Mouse (Mus musculus) neural tube, embryonic 13.5 days (tissue): ENCODE results near the gene Il31ra. TPM values are rescaled to one million over a fixed set of nuclear protein-coding genes. Genes with fewer than 3 reads are reported as not detected.

Experiments
- ATAC-seq: fragments of 200-750 bp; cut with Nextera tagmentation; 2 replicates; pipeline ENCODE4 v1.8.0; 2017; ENCODE audit warnings: low read depth, mild to moderate bottlenecking, moderate TSS enrichment, moderate library complexity
- H3K27ac ChIP-seq: fragments of 300-500 bp; sonication (generic); replicated peaks from 2 replicates; pipeline ENCODE4 v1.5.1; 2015; ENCODE audit warnings: moderate library complexity, mild to moderate bottlenecking, inconsistent platforms
- H3K27me3 ChIP-seq: fragments of 300-500 bp; sonication (generic); 2 replicates; pipeline ENCODE4 v1.6.1; 2015; ENCODE audit warnings: mild to moderate bottlenecking, inconsistent platforms
- H3K36me3 ChIP-seq: fragments of 300-500 bp; sonication (generic); 2 replicates; pipeline ENCODE4 v1.6.1; 2015; ENCODE audit warnings: mild to moderate bottlenecking, inconsistent platforms
- H3K4me1 ChIP-seq: fragments of 300-500 bp; sonication (generic); replicated peaks from 2 replicates; pipeline ENCODE4 v1.6.1; 2015; ENCODE audit warnings: inconsistent platforms
- H3K4me2 ChIP-seq: fragments of 300-500 bp; sonication (generic); 2 replicates; pipeline ENCODE4 v1.6.1; 2015; ENCODE audit warnings: inconsistent platforms, mild to moderate bottlenecking, moderate library complexity
- H3K4me3 ChIP-seq: fragments of 300-500 bp; sonication (generic); 2 replicates; pipeline ENCODE4 v1.5.1; 2015; ENCODE audit warnings: mild to moderate bottlenecking, inconsistent platforms
- H3K9ac ChIP-seq: fragments of 300-500 bp; sonication (generic); 2 replicates; pipeline ENCODE4 v1.6.1; 2015; ENCODE audit warnings: moderate library complexity, mild to moderate bottlenecking, inconsistent platforms
- H3K9me3 ChIP-seq: fragments of 300-500 bp; sonication (generic); 2 replicates; pipeline ENCODE4 v1.6.1; 2016; ENCODE audit warnings: inconsistent platforms
- WGBS: fragments of 180-500 bp; shearing (Covaris S2); methylation state at CpG from one replicate; pipeline ENCODE4 v1.1.7; 2015; 5-methylcytosine and 5-hydroxymethylcytosine counted together
- polyA plus RNA-seq: library from polyadenylated mRNA; unstranded; fragments of >200 nt; fragmentation: Nextera tagmentation; extraction: Ambion mirVana; gene quantifications from 2 replicates; pipeline ENCODE4 v1.2.1, GENCODE M21; 2015

Gene Il31ra
- polyA plus RNA-seq, 1 experiment from 2014 or later: 0.13 TPM

DNA sequence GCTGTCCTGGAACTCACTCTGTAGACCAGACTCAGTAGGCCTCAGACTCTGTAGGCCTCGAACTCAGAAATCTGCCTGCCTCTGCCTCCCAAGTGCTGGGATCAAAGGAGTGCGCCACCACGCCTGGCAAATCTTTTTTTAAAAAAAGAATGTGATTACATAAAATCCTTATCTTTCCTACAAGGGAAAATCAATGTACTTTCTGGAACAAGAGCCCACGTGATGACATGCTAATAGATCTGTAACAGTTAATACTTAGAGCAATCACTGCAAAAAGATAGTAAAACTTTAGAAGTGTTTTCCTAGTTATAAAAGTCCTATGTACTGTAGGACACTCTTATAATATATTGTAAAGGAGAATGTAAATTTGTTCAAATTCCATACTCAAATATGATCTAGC, 94.1 kb downstream of the Il31ra start:
- H3K27me3 ChIP-seq: no peaks in the 10 kb centered on the region
- H3K9ac ChIP-seq: no peak overlapping the region
- 96% methylated on average over 4 of the region's 4 CpGs for WGBS
- ATAC-seq: no peak
- no peak overlapping the region for H3K4me3 ChIP-seq
- H3K4me2 ChIP-seq: no peak overlapping the region
- H3K36me3 ChIP-seq: peaks cover 86% of the 10 kb centered on the region
- H3K27ac ChIP-seq: no peak overlapping the region
- no peaks in the 10 kb centered on the region for H3K9me3 ChIP-seq
- no peaks in the 10 kb centered on the region for H3K4me1 ChIP-seq

DNA sequence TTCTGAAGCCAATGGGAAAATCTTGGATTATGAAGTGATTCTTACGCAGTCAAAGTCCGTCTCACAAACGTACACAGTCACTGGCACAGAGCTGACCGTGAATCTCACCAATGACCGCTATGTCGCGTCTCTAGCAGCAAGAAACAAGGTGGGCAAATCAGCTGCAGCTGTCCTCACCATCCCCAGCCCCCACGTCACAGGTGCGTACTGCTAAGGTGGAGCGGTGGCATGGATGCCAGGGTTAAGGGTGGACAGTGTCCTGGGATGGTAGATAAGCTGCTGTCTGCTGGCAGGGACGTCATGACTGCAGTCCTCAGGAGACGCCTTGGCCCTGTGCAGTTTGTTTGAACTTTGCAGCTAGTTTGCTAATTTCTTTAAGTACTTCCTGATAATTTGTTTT, 99.6 kb downstream of the Il31ra start:
- H3K9ac ChIP-seq: no peak overlapping the region
- H3K27me3 ChIP-seq: no peaks in the 10 kb centered on the region
- no peak for ATAC-seq
- no peak overlapping the region for H3K4me3 ChIP-seq
- no peak overlapping the region for H3K4me2 ChIP-seq
- H3K4me1 ChIP-seq: no peaks in the 10 kb centered on the region
- H3K27ac ChIP-seq: no peak overlapping the region
- 95% methylated on average over 12 of the region's 12 CpGs for WGBS
- H3K36me3 ChIP-seq: peaks cover 74% of the 10 kb centered on the region
- no peaks in the 10 kb centered on the region for H3K9me3 ChIP-seq

DNA sequence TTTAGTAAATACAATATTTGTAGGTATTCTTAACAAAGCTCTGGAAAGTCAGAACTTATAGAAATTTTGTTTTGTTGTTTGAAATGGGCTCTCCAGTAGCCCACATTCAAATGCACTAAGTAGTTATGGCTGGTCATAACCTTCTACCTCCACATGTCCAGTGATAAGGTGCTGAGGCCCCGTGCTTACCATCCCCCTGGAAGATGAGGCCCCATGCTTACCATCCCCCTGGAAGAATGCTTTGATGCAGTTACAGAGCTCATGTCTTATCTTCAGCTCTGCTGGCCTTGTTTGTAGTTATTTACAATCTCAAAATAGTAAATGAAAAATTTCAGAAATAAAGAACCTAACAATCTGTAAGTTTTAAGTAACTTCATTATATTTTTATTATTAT, 101.9 kb downstream of the Il31ra start:
- peaks cover 57% of the 10 kb centered on the region for H3K36me3 ChIP-seq
- H3K4me3 ChIP-seq: no peak overlapping the region
- no peaks in the 10 kb centered on the region for H3K9me3 ChIP-seq
- H3K27ac ChIP-seq: no peak overlapping the region
- 86% methylated on average over 1 of the region's 1 CpGs for WGBS
- no peaks in the 10 kb centered on the region for H3K4me1 ChIP-seq
- no peak for ATAC-seq
- H3K27me3 ChIP-seq: no peaks in the 10 kb centered on the region
- H3K9ac ChIP-seq: no peak overlapping the region
- H3K4me2 ChIP-seq: no peak overlapping the region

DNA sequence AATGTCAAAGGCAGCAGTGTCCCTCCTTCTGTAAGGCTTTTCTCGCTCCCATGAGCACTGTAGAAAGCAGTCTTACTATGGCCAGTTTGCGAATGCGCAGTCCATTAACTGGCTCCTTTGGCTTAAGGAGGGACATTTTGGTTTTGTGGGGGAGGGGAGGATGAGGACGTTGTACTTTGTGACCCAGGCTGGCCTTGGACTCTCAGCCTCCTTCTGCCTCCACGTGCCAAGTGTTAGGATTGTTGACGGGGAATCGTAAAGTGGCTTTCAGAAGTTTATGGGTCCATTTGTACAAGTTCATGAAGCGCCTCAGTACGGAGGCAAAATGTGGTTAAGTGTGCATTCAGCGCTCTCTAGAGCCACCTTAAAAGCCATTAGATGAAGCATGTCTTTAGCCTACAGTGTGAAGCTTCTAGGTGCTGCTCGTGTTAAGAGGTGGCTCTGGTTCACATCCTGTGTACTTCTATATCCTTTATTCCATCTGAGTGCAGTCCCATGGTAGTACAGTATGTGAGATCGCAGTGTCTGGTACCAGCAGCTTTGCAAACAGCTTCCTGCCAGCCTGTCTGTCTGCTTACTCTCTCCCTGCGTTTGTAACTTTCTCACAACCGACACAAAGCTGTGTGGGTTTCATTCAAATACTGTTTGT, 102.4 kb downstream of the Il31ra start:
- H3K4me1 ChIP-seq: no peaks in the 10 kb centered on the region
- H3K9ac ChIP-seq: no peak overlapping the region
- no peaks in the 10 kb centered on the region for H3K9me3 ChIP-seq
- H3K27ac ChIP-seq: no peak overlapping the region
- no peak overlapping the region for H3K4me3 ChIP-seq
- H3K36me3 ChIP-seq: peaks cover 58% of the 10 kb centered on the region
- WGBS: 78% methylated on average over 14 of the region's 14 CpGs
- ATAC-seq: no peak
- H3K27me3 ChIP-seq: no peaks in the 10 kb centered on the region
- no peak overlapping the region for H3K4me2 ChIP-seq

DNA sequence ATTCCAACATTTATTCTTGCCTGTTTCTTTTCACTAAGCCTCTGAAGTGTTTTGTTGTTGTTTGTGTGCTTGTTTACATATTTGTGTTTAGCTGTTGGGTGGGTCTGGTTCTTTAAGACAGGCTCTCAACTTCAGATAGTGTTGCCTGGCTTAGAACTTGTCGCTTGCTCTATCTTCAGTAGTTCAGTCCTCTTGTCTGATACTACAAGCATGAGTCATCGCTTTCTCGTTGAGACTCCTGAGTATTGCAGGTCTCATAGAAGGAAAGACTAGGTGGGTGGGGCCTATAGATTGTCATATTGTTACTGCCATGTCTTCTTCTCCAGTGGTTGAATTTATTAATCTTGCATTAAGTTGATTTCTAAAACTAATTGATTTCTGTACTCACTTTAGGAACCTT, 104.1 kb downstream of the Il31ra start:
- WGBS: 95% methylated on average over 3 of the region's 3 CpGs
- H3K27me3 ChIP-seq: no peaks in the 10 kb centered on the region
- H3K4me2 ChIP-seq: no peak overlapping the region
- no peak for ATAC-seq
- H3K36me3 ChIP-seq: peaks cover 60% of the 10 kb centered on the region
- H3K4me3 ChIP-seq: no peak overlapping the region
- no peak overlapping the region for H3K9ac ChIP-seq
- H3K9me3 ChIP-seq: no peaks in the 10 kb centered on the region
- no peak overlapping the region for H3K27ac ChIP-seq
- H3K4me1 ChIP-seq: no peaks in the 10 kb centered on the region

DNA sequence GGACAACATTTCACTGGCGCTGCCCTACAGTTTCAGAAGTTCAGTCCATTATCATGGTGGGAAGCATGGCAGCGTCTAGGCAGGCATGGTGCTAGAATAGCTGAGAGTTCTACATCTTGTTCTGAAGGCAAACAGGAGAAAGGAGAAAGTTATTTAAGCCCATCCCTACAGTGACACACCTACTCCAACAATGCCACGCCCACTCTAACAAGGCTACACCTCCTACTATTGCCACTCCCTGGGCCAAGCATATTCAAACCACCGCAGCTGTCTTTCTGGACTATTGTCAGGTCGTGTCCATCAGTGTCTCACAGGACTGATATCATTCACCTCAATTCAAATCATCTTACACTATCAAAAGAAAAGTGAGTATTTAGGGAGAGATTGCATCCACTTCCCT, 107.5 kb downstream of the Il31ra start:
- peaks cover 66% of the 10 kb centered on the region for H3K36me3 ChIP-seq
- H3K9me3 ChIP-seq: no peaks in the 10 kb centered on the region
- H3K27ac ChIP-seq: no peak overlapping the region
- WGBS: over 99% methylated on average over 5 of the region's 5 CpGs
- H3K4me2 ChIP-seq: no peak overlapping the region
- no peak for ATAC-seq
- no peaks in the 10 kb centered on the region for H3K4me1 ChIP-seq
- H3K4me3 ChIP-seq: no peak overlapping the region
- no peak overlapping the region for H3K9ac ChIP-seq
- no peaks in the 10 kb centered on the region for H3K27me3 ChIP-seq

DNA sequence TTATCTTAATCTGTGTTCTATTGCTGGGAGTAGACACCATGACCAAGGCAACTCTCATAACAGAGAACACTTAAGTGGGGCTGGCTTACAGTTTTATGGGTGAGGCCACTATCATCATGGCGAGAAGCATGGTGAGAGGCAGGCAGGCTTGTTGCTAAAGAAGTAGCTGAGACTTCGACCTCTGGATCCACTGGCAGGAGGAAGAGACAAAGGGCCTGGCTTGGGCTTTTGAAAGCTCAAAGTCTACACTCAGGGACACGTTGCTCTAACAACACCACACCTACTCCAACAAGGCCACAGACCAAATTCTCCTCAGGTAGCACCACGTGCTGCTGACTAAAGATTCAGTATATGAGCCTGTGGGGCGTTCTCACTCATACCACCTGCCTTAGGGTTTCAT, 107.9 kb downstream of the Il31ra start:
- ATAC-seq: no peak
- 98% methylated on average over 5 of the region's 5 CpGs for WGBS
- H3K27me3 ChIP-seq: no peaks in the 10 kb centered on the region

DNA sequence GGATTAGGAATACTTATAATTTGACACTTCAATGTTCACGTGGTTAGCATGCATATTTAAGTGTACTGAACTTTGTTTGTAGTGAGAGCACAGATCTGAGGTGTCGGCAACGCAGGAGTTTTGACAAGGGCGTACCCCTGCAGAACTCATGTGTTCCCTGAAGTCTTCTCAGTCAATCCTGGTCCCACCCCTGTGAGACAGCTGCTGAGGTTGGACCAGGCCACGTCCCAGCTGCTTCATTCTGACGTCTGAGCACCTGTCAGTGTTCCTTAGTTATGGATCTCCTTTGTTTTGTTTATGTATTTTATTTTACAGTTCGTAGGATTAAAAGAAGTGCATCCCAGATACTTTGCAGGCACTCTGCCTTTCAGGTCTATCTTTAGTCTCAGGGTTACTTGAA, 111.1 kb downstream of the Il31ra start:
- Histone ChIP-seq H3K4me1 (no peaks in the 10 kb centered on the region), H3K36me3 (peaks cover 57% of the 10 kb centered on the region), H3K9ac (no peak overlapping the region), H3K4me3 (no peak overlapping the region), H3K27me3 (no peaks in the 10 kb centered on the region), H3K4me2 (no peak overlapping the region), H3K9me3 (no peaks in the 10 kb centered on the region), H3K27ac (no peak overlapping the region)
- WGBS: 90% methylated on average over 7 of the region's 7 CpGs
- no peak for ATAC-seq

More for the DNA sequence above, 107.9 kb downstream of the Il31ra start:
- peaks cover 66% of the 10 kb centered on the region for H3K36me3 ChIP-seq
- no peaks in the 10 kb centered on the region for H3K4me1 ChIP-seq
- no peaks in the 10 kb centered on the region for H3K9me3 ChIP-seq
- no peak overlapping the region for H3K4me2 ChIP-seq
- no peak overlapping the region for H3K9ac ChIP-seq
- H3K27ac ChIP-seq: no peak overlapping the region
- H3K4me3 ChIP-seq: no peak overlapping the region

DNA sequence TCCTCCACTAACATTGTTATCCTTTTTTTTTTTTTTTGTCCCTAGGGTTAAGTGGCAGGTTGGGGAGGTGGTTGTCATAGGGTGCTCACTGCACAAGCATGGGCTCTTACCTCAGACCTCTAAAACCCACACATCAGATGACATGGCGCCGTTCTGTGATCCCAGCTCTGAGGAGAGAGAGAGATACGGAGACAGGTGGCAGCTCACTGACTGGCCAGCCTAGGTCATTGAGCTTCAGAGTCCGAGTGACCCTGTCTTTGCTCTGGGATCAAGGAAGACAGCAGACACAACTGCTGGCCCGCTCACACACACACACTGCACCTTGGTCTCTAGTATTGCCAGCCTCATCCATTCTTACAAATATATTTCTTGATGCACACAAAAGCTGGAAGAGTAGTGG, 111.6 kb downstream of the Il31ra start:
- Histone ChIP-seq H3K36me3 (peaks cover 57% of the 10 kb centered on the region), H3K27ac (no peak overlapping the region), H3K9me3 (no peaks in the 10 kb centered on the region), H3K9ac (no peak overlapping the region), H3K4me1 (no peaks in the 10 kb centered on the region), H3K4me2 (no peak overlapping the region), H3K4me3 (no peak overlapping the region), H3K27me3 (no peaks in the 10 kb centered on the region)
- ATAC-seq: no peak
- 95% methylated on average over 5 of the region's 5 CpGs for WGBS

DNA sequence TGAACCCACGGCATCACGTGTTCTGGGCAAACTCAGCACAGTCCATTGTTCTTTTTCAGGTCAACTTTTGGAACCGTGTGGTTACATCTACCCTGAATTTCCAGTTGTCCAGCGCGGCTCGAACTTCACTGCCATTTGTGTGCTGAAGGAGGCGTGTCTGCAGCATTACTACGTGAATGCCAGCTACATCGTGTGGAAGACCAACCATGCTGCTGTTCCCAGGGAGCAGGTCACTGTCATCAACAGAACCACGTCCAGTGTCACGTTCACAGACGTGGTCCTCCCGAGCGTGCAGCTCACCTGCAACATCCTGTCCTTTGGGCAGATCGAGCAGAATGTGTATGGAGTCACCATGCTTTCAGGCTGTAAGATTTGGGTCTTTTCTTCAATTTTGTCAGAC, 114.2 kb downstream of the Il31ra start:
- Histone ChIP-seq H3K9ac (no peak overlapping the region), H3K9me3 (no peaks in the 10 kb centered on the region), H3K36me3 (peaks cover 50% of the 10 kb centered on the region), H3K27me3 (no peaks in the 10 kb centered on the region), H3K4me1 (no peaks in the 10 kb centered on the region), H3K27ac (no peak overlapping the region), H3K4me3 (no peak overlapping the region), H3K4me2 (no peak overlapping the region)
- 92% methylated on average over 15 of the region's 15 CpGs for WGBS
- no peak for ATAC-seq

DNA sequence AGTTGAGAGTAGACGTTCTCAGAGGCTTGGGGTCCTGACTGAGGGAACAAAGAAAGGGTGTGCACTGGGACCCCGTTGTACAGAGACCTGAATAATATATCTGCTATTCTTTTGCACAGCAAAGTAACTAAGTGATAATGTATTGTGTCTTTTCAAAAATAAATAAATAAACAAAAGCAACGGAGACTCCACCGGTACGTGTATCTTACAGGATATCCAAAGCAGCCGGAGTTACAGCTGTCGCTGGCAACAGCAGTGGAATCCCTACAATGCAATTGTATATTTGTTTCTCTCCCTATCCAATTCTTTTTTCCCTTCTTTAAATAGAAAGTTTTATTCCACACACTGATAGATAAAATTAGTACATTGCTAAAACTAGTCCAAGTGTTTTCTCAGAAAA, 115.1 kb downstream of the Il31ra start:
- Histone ChIP-seq H3K27me3 (no peaks in the 10 kb centered on the region), H3K27ac (no peak overlapping the region), H3K4me1 (no peaks in the 10 kb centered on the region), H3K9ac (no peak overlapping the region), H3K4me2 (no peak overlapping the region), H3K9me3 (no peaks in the 10 kb centered on the region), H3K4me3 (no peak overlapping the region), H3K36me3 (peaks cover 43% of the 10 kb centered on the region)
- ATAC-seq: no peak
- WGBS: 91% methylated on average over 7 of the region's 7 CpGs

DNA sequence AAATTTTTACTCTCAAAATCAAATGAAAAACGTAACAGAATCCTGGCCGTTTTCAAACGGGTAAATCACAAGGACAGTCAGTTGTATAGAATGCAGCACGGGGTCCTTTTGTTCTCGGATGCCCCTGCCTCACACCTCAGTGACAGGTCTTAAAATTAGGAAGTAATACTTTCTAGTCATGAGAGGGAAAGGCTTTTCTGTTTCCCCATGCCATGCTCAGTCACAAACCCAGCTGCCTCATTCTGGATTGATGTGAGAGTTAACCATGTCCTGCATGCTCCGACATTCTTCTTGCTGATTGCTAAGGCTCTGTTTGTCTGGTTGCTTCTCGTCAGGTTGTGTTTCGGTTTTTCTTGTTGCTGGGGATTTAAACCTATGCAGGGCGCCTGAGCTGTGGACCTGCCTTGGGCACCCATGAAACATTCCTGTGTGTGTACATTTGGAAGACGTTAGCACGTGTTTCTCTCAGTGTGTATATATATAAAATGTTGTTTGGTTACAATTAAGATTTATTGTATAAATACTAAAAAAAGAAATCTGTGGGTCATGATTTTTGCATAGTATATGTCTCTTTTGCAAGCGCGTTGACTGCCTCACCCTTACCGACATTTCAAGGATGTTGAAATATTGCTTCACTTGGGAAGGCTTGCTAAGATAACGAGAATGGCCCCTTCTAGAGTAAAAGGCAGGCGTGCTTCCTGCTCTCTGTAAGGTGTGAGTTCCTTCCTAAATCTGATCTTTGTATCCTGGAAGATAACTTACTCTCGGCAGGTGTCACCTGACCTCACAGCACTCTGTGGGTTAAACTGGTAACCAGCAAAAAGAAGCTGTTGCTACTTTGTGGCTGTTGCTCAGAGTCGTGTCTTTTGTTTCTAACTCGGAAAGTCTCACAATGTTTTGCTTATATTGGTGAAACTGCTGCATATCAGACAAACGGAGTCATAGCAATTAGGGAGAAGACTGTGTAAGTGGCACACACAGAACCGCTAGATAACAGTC, 120.1 kb downstream of the Il31ra start:
- no peaks in the 10 kb centered on the region for H3K4me1 ChIP-seq
- H3K27ac ChIP-seq: no peak overlapping the region
- H3K36me3 ChIP-seq: peaks cover 16% of the 10 kb centered on the region
- H3K9ac ChIP-seq: no peak overlapping the region
- no peaks in the 10 kb centered on the region for H3K9me3 ChIP-seq
- 80% methylated on average over 21 of the region's 21 CpGs for WGBS
- ATAC-seq: no peak
- H3K4me2 ChIP-seq: no peak overlapping the region
- no peaks in the 10 kb centered on the region for H3K27me3 ChIP-seq
- no peak overlapping the region for H3K4me3 ChIP-seq
